Mouse (Mus musculus): Measurements from ENCODE around the gene Gm136. TPM values are rescaled to one million over a fixed set of nuclear protein-coding genes. Genes with fewer than 3 reads are reported as not detected.
A peak's percentile ranks its signal among the peaks of the same experiment; 100 is the strongest.

Gene Gm136
- polyA plus RNA-seq (2014; fragmentation: Nextera tagmentation; extraction: Ambion mirVana) = not detected in 2 replicates

- Histone ChIP-seq H3K4me1 (ENCODE audit: control insufficient read depth, insufficient read depth, low read length) (no peaks in the 10 kb centered on the region), H3K9ac (ENCODE audit: low read depth, low read length) (no peak within 1 kb of the TSS), H3K27ac (ENCODE audit: low read depth, low read length) (no peak within 1 kb of the TSS), H3K27me3 (ENCODE audit: control insufficient read depth, insufficient read depth, low read length) (no peaks in the 10 kb centered on the region), H3K4me2 (replicated peaks; ENCODE audit: low read depth, low read length) (no peak within 1 kb of the TSS), H3K9me3 (ENCODE audit: control insufficient read depth, low read length) (no peaks in the 10 kb centered on the region), H3K4me3 (ENCODE audit: low read length) (no peak within 1 kb of the TSS), H3K36me3 (ENCODE audit: control insufficient read depth, insufficient read depth, low read length) (no peaks in the 10 kb centered on the region)
- ATAC-seq (ENCODE audit: low FRiP score, low TSS enrichment) = no peak
- 66% methylated on average over 1 of the region's 1 CpGs for WGBS
These were observed at the start of gene Gm136 for GRCm38 (mm10) chr4:34756163-34756562. Gene Gm136, minus strand, starts transcription at chr4:34756263.

- H3K27ac ChIP-seq (ENCODE audit: low read depth, low read length) = no peak overlapping the region
- no peak overlapping the region for H3K9ac ChIP-seq (ENCODE audit: low read depth, low read length)
- H3K36me3 ChIP-seq (ENCODE audit: control insufficient read depth, insufficient read depth, low read length) = peaks cover 22% of the 10 kb centered on the region
- no peak overlapping the region for H3K4me3 ChIP-seq (ENCODE audit: low read length)
- no peak for ATAC-seq (ENCODE audit: low FRiP score, low TSS enrichment)
- no peaks in the 10 kb centered on the region for H3K9me3 ChIP-seq (ENCODE audit: control insufficient read depth, low read length)
- H3K4me1 ChIP-seq (ENCODE audit: control insufficient read depth, insufficient read depth, low read length) = no peaks in the 10 kb centered on the region
- no peaks in the 10 kb centered on the region for H3K27me3 ChIP-seq (ENCODE audit: control insufficient read depth, insufficient read depth, low read length)
- 84% methylated on average over 14 of the region's 14 CpGs for WGBS
- no peak overlapping the region for H3K4me2 ChIP-seq (replicated peaks; ENCODE audit: low read depth, low read length)
These were observed 45.3 kb upstream of the Gm136 start for GRCm38 (mm10) chr4:34801166-34802034.

GRCm38 (mm10) chr4:34798005-34798404 is 41.9 kb upstream of the Gm136 start:
- peaks cover 3% of the 10 kb centered on the region; the same call in 1 of the 2 replicates for H3K36me3 ChIP-seq (ENCODE audit: control insufficient read depth, insufficient read depth, low read length)
- no peaks in the 10 kb centered on the region for H3K4me1 ChIP-seq (ENCODE audit: control insufficient read depth, insufficient read depth, low read length)
- no peak overlapping the region for H3K4me3 ChIP-seq (ENCODE audit: low read length)
- no peak overlapping the region for H3K9ac ChIP-seq (ENCODE audit: low read depth, low read length)
- no peaks in the 10 kb centered on the region for H3K27me3 ChIP-seq (ENCODE audit: control insufficient read depth, insufficient read depth, low read length)
- ATAC-seq (ENCODE audit: low FRiP score, low TSS enrichment) = no peak
- H3K9me3 ChIP-seq (ENCODE audit: control insufficient read depth, low read length) = no peaks in the 10 kb centered on the region
- no peak overlapping the region for H3K4me2 ChIP-seq (replicated peaks; ENCODE audit: low read depth, low read length)
- no peak overlapping the region for H3K27ac ChIP-seq (ENCODE audit: low read depth, low read length)
- 92% methylated on average over 2 of the region's 2 CpGs for WGBS

- no peaks in the 10 kb centered on the region for H3K36me3 ChIP-seq (ENCODE audit: control insufficient read depth, insufficient read depth, low read length)
- no peaks in the 10 kb centered on the region for H3K27me3 ChIP-seq (ENCODE audit: control insufficient read depth, insufficient read depth, low read length)
- 73% methylated on average over 8 of the region's 8 CpGs for WGBS
- no peaks in the 10 kb centered on the region for H3K4me1 ChIP-seq (ENCODE audit: control insufficient read depth, insufficient read depth, low read length)
- H3K9ac ChIP-seq (ENCODE audit: low read depth, low read length) = no peak overlapping the region
- no peak for ATAC-seq (ENCODE audit: low FRiP score, low TSS enrichment)
- no peak overlapping the region for H3K27ac ChIP-seq (ENCODE audit: low read depth, low read length)
- no peaks in the 10 kb centered on the region for H3K9me3 ChIP-seq (ENCODE audit: control insufficient read depth, low read length)
- H3K4me3 ChIP-seq (ENCODE audit: low read length) = no peak overlapping the region
- no peak overlapping the region for H3K4me2 ChIP-seq (replicated peaks; ENCODE audit: low read depth, low read length)
These were observed 41.4 kb upstream of the Gm136 start for GRCm38 (mm10) chr4:34797294-34797983.

GRCm38 (mm10) chr4:34796294-34796693 is 40.2 kb upstream of the Gm136 start:
- H3K36me3 ChIP-seq (ENCODE audit: control insufficient read depth, insufficient read depth, low read length) = no peaks in the 10 kb centered on the region
- no peak overlapping the region for H3K9ac ChIP-seq (ENCODE audit: low read depth, low read length)
- 0 out of 2 replicates have a peak, but pooled peaks have one; percentile 35 for ATAC-seq (ENCODE audit: low FRiP score, low TSS enrichment)
- no peak overlapping the region for H3K4me3 ChIP-seq (ENCODE audit: low read length)
- no peaks in the 10 kb centered on the region for H3K9me3 ChIP-seq (ENCODE audit: control insufficient read depth, low read length)
- no peaks in the 10 kb centered on the region for H3K4me1 ChIP-seq (ENCODE audit: control insufficient read depth, insufficient read depth, low read length)
- 76% methylated on average over 5 of the region's 5 CpGs for WGBS
- H3K27me3 ChIP-seq (ENCODE audit: control insufficient read depth, insufficient read depth, low read length) = no peaks in the 10 kb centered on the region
- no peak overlapping the region for H3K4me2 ChIP-seq (replicated peaks; ENCODE audit: low read depth, low read length)
- no peak overlapping the region for H3K27ac ChIP-seq (ENCODE audit: low read depth, low read length)

- 88% methylated on average over 3 of the region's 3 CpGs for whole genome bisulfite sequencing
- H3K27ac ChIP-seq (ENCODE audit: low read depth, low read length) = no peak overlapping the region
These were observed 30.4 kb upstream of the Gm136 start for GRCm38 (mm10) chr4:34786476-34786875.

GRCm38 (mm10) chr4:34785646-34786045 is 29.6 kb upstream of the Gm136 start:
- Histone ChIP-seq H3K4me3 (ENCODE audit: low read length) (no peak overlapping the region), H3K4me2 (replicated peaks; ENCODE audit: low read depth, low read length) (no peak overlapping the region), H3K9ac (ENCODE audit: low read depth, low read length) (no peak overlapping the region), H3K36me3 (ENCODE audit: control insufficient read depth, insufficient read depth, low read length) (no peaks in the 10 kb centered on the region), H3K27me3 (ENCODE audit: control insufficient read depth, insufficient read depth, low read length) (no peaks in the 10 kb centered on the region), H3K4me1 (ENCODE audit: control insufficient read depth, insufficient read depth, low read length) (no peaks in the 10 kb centered on the region), H3K27ac (ENCODE audit: low read depth, low read length) (no peak overlapping the region), H3K9me3 (ENCODE audit: control insufficient read depth, low read length) (no peaks in the 10 kb centered on the region)
- WGBS = 49% methylated on average over 2 of the region's 2 CpGs
- ATAC-seq (ENCODE audit: low FRiP score, low TSS enrichment) = no peak

More at GRCm38 (mm10) chr4:34786476-34786875, 30.4 kb upstream of the Gm136 start:
- Histone ChIP-seq H3K9me3 (ENCODE audit: control insufficient read depth, low read length) (no peaks in the 10 kb centered on the region), H3K4me2 (replicated peaks; ENCODE audit: low read depth, low read length) (no peak overlapping the region), H3K9ac (ENCODE audit: low read depth, low read length) (no peak overlapping the region), H3K4me3 (ENCODE audit: low read length) (no peak overlapping the region), H3K36me3 (ENCODE audit: control insufficient read depth, insufficient read depth, low read length) (no peaks in the 10 kb centered on the region), H3K27me3 (ENCODE audit: control insufficient read depth, insufficient read depth, low read length) (no peaks in the 10 kb centered on the region), H3K4me1 (ENCODE audit: control insufficient read depth, insufficient read depth, low read length) (no peaks in the 10 kb centered on the region)
- ATAC-seq (ENCODE audit: low FRiP score, low TSS enrichment) = no peak

GRCm38 (mm10) chr4:34784865-34785264 is 28.8 kb upstream of the Gm136 start:
- Histone ChIP-seq H3K27me3 (ENCODE audit: control insufficient read depth, insufficient read depth, low read length) (no peaks in the 10 kb centered on the region), H3K4me3 (ENCODE audit: low read length) (no peak overlapping the region), H3K36me3 (ENCODE audit: control insufficient read depth, insufficient read depth, low read length) (no peaks in the 10 kb centered on the region), H3K9ac (ENCODE audit: low read depth, low read length) (no peak overlapping the region), H3K4me2 (replicated peaks; ENCODE audit: low read depth, low read length) (no peak overlapping the region), H3K9me3 (ENCODE audit: control insufficient read depth, low read length) (no peaks in the 10 kb centered on the region), H3K4me1 (ENCODE audit: control insufficient read depth, insufficient read depth, low read length) (no peaks in the 10 kb centered on the region), H3K27ac (ENCODE audit: low read depth, low read length) (no peak overlapping the region)
- WGBS = 64% methylated on average over 5 of the region's 5 CpGs
- ATAC-seq (ENCODE audit: low FRiP score, low TSS enrichment) = no peak

GRCm38 (mm10) chr4:34782730-34783129 is 26.7 kb upstream of the Gm136 start:
- Histone ChIP-seq H3K4me3 (ENCODE audit: low read length) (no peak overlapping the region), H3K36me3 (ENCODE audit: control insufficient read depth, insufficient read depth, low read length) (no peaks in the 10 kb centered on the region), H3K9ac (ENCODE audit: low read depth, low read length) (no peak overlapping the region), H3K27ac (ENCODE audit: low read depth, low read length) (no peak overlapping the region), H3K27me3 (ENCODE audit: control insufficient read depth, insufficient read depth, low read length) (no peaks in the 10 kb centered on the region), H3K4me2 (replicated peaks; ENCODE audit: low read depth, low read length) (no peak overlapping the region), H3K9me3 (ENCODE audit: control insufficient read depth, low read length) (no peaks in the 10 kb centered on the region), H3K4me1 (ENCODE audit: control insufficient read depth, insufficient read depth, low read length) (no peaks in the 10 kb centered on the region)
- 51% methylated on average over 4 of the region's 4 CpGs for WGBS
- ATAC-seq (ENCODE audit: low FRiP score, low TSS enrichment) = no peak

Measured in kidney, embryonic 14.5 days (tissue).